ENCODE assay signal across 19 mouse cellular contexts in the genomic region with DNA sequence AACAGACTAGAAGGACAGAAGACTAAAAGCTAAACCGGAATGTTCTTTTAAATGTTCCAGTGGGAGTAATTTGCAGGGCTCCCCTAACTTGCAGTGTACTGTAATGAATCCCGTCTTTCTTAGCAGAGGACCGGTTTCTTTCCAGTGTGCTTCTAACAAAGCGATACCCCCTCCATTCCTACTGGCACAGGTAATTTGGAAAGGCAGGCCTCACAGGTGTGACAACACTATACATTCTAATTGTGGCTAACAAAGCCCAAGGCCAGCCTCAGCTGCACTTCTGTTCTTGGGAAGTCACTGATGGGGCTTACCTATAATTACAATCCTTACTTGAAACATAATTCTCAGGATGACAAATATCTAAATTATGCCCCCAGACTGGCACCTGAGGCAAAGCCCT. TPM values are rescaled to one million over a fixed set of nuclear protein-coding genes. Genes with fewer than 3 reads are reported as not detected.
DNase-seq lines count a peak whose midpoint lies in the region; ATAC-seq lines count a peak whose summit lies in the region.
"Had no signal": no experiment of that assay in that cellular context is flagged by ENCODE, and none has a peak within 500 bp of the region (broad histone marks: within the 10 kb centered on the region; RNA-seq: fewer than 3 reads in every experiment).

No protein-coding gene starts in this region.

- H3K4me2 ChIP-seq in embryonic facial prominence, embryonic 14.5 days (ENCODE audit: low read depth, low read length): no peak overlapping the region

- no peak overlapping the region for H3K9ac ChIP-seq in embryonic facial prominence, embryonic 14.5 days (ENCODE audit: low read depth, low read length)

- 78% methylated on average over 4 of the region's 4 CpGs for WGBS in embryonic facial prominence, embryonic 14.5 days
- 90% methylated on average over 4 of the region's 4 CpGs for WGBS in embryonic facial prominence, embryonic 10.5 days

- peaks cover 4% of the 10 kb centered on the region; the same call in 1 of the 2 replicates for H3K4me1 ChIP-seq in embryonic facial prominence, embryonic 14.5 days (ENCODE audit: control insufficient read depth, insufficient read depth, low read length)
- H3K4me1 ChIP-seq in embryonic facial prominence, embryonic 10.5 days: peaks cover 14% of the 10 kb centered on the region

- ATAC-seq in embryonic facial prominence, embryonic 14.5 days (ENCODE audit: low read depth): peak; percentile 66; the same call in 1 of the 2 replicates
- ATAC-seq: activated CD4-positive, CD25-positive, alpha-beta regulatory T cell, adult 4 months; CD4-positive, CD25-positive, alpha-beta regulatory T cell, adult 4 months; Patski had no signal

- no peaks in the 10 kb centered on the region for H3K27me3 ChIP-seq in embryonic facial prominence, embryonic 14.5 days (replicated peaks; ENCODE audit: control insufficient read depth, insufficient read depth, low read length)
- H3K27me3 ChIP-seq in embryonic facial prominence, embryonic 10.5 days (replicated peaks; ENCODE audit: low read depth, poor library complexity, severe bottlenecking): no peaks in the 10 kb centered on the region
- H3K27me3 ChIP-seq: CH12.LX, Patski had no signal

- H3K4me3 ChIP-seq in embryonic facial prominence, embryonic 14.5 days (ENCODE audit: low read depth, low read length): no peak overlapping the region
- no peak overlapping the region for H3K4me3 ChIP-seq in embryonic facial prominence, embryonic 10.5 days

- H3K27ac ChIP-seq in embryonic facial prominence, embryonic 14.5 days (replicated peaks; ENCODE audit: low read depth, low read length): no peak overlapping the region
- no peak overlapping the region for H3K27ac ChIP-seq in embryonic facial prominence, embryonic 10.5 days (replicated peaks)

- no peaks in the 10 kb centered on the region for H3K36me3 ChIP-seq in embryonic facial prominence, embryonic 14.5 days (ENCODE audit: control insufficient read depth, insufficient read depth, low read length)
- no peaks in the 10 kb centered on the region for H3K36me3 ChIP-seq in embryonic facial prominence, embryonic 10.5 days (replicated peaks)
- H3K36me3 ChIP-seq: G1E had no signal

- DNase-seq in embryonic facial prominence, embryonic 14.5 days (ENCODE audit: low spot score): peak; percentile 56
- DNase-seq in embryonic facial prominence, embryonic 10.5 days (ENCODE audit: low spot score): no peak
- peak; percentile 65 for DNase-seq in heart, adult 11 months
- DNase-seq in heart, adult 8-10 months (ENCODE audit: low spot score): no peak
- DNase-seq: adrenal gland, adult 2 months; adrenal gland, adult 8-10 months; adrenal gland, postnatal 10 days; adrenal gland, postnatal 14 days; adrenal gland, postnatal 25 days; adrenal gland, postnatal 36 days; B cell, adult 2 months; cerebellum, adult 11 months; cerebellum, adult 11-12 months; cerebellum, adult 18-20 months had no signal

- H3K9me3 ChIP-seq in embryonic facial prominence, embryonic 14.5 days (ENCODE audit: control insufficient read depth, low read length): no peaks in the 10 kb centered on the region
- no peaks in the 10 kb centered on the region for H3K9me3 ChIP-seq in embryonic facial prominence, embryonic 10.5 days
- H3K9me3 ChIP-seq: G1E had no signal

RNA-seq across cellular contexts. Expression of gene Dars, which starts 22.4 kb away (rescaled TPM):
- polyA plus RNA-seq in embryonic facial prominence, embryonic 14.5 days (2014; fragmentation: Nextera tagmentation; extraction: Ambion mirVana): 97.8 and 104 TPM in 2 replicates
- 168 and 182 TPM in 2 replicates for polyA plus RNA-seq in embryonic facial prominence, embryonic 10.5 days (2016; fragmentation: Nextera tagmentation; extraction: Ambion mirVana)
- total RNA-seq in heart, adult 8-10 months (2022): 10 to 100 TPM; 64.0 to 71.4 (median 65.7) TPM

Comparison
In these comparisons a context has a peak if more than half of its experiments do, and no peak if none do; other contexts are left out.
1. DNase-seq: peak in embryonic facial prominence, embryonic 14.5 days (single experiment) and heart, adult 11 months (single experiment); none in embryonic facial prominence, embryonic 10.5 days (single experiment) and heart, adult 8-10 months (single experiment).